Mouse (Mus musculus) central nervous system, embryonic 18 days (tissue): ENCODE results near the gene BC055324. TPM values are rescaled to one million over a fixed set of nuclear protein-coding genes. Genes with fewer than 3 reads are reported as not detected.

ENCODE experiments used
- polyA plus RNA-seq: library from polyadenylated mRNA; depleted of rRNA; stranded (reverse); fragments of >200 nt; gene quantifications from 2 replicates; pipeline ENCODE4 v1.2.3, GENCODE M21; 2012; rRNA removed

The BC055324 gene
- 5.3 and 5.7 TPM in 2 replicates for polyA plus RNA-seq

GRCm38 (mm10) chr1:163994721-163995608, at the start of gene BC055324, which contains the start of gene Mettl18:
Gene BC055324, minus strand, starts transcription at chr1:163994796.
Gene Mettl18, plus strand, starts transcription at chr1:163994889.

GRCm38 (mm10) chr1:163928846-163929245, 65.8 kb downstream of the BC055324 start, which contains the start of gene Scyl3:
Gene Scyl3, plus strand, starts transcription at chr1:163929100.

Other genes with a start within 250 kb of the BC055324 start
- gene Kifap3, start 215.2 kb downstream of the BC055324 start, polyA plus RNA-seq: 120 TPM in 2 replicates
- 17.5 and 18.5 TPM in 2 replicates for gene Scyl3, start 65.7 kb downstream of the BC055324 start, polyA plus RNA-seq
- gene Mettl18, start 93 bp upstream of the BC055324 start, polyA plus RNA-seq: 4.2 TPM in 2 replicates
- gene Sele, start 53.4 kb upstream of the BC055324 start, polyA plus RNA-seq: 0.03 TPM in 2 replicates
- 0.14 and 0.25 TPM in 2 replicates for gene Sell, start 67.2 kb upstream of the BC055324 start, polyA plus RNA-seq
- 0.08 and 0.16 TPM in 2 replicates for gene Selp, start 120.5 kb upstream of the BC055324 start, polyA plus RNA-seq
- 0.14 and 0.20 TPM in 2 replicates for gene F5, start 157.0 kb upstream of the BC055324 start, polyA plus RNA-seq